Mouse (Mus musculus) CD8-positive naive resting alpha-beta T cell, adult 57 days (primary cell): ENCODE data around the gene Pop4. TPM values are rescaled to one million over a fixed set of nuclear protein-coding genes. Genes with fewer than 3 reads are reported as not detected.

Experiments used
- total RNA-seq: library from RNA; stranded (reverse); gene quantifications from one replicate; pipeline ENCODE4 v1.2.4, GENCODE M21; 2023

The Pop4 gene
- 49.0 TPM for total RNA-seq

GRCm38 (mm10) chr7:38270703-38271510 lies at the start of gene Pop4:
TSS of gene Pop4 (minus strand) at chr7:38271423.

DNA sequence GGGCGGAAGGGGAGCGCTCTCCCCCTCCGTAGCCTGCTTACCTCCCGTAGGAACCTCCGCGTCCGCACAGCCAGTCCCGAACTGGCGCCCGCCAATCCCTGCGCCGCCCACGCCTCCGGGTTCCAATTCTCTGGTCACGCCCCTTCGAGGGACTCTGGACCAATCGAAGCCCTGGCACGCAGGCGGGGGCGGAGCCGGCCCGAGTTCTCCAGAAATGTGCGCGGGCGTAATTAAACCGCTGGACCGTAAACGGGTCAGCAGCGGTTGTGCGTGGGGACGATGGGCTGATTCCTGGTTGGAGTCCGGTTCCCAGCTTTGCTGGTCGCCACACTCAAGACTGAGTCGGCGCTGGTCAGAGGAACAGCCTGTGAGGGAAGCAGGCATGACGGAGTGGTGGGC lies 43.3 kb downstream of the Pop4 start, which contains the start of gene Plekhf1:
Gene Plekhf1, minus strand, starts transcription at position 117 of the 399 bp plus-strand sequence.

Other genes with a start within 250 kb of the Pop4 start
- 45.3 TPM for gene Uri1, start 247.9 kb downstream of the Pop4 start, total RNA-seq
- 4.2 TPM for gene Ccne1, start 163.9 kb downstream of the Pop4 start, total RNA-seq
- 23.2 TPM for gene 1600014C10Rik, start 88.2 kb downstream of the Pop4 start, total RNA-seq
- not detected for gene Plekhf1, start 43.4 kb downstream of the Pop4 start, total RNA-seq